Mouse (Mus musculus) kidney, adult 18-20 months (tissue): ENCODE results near the gene Slc35c2.

Source experiments
- DNase-seq: peaks from one replicate; pipeline ENCODE4 v3.0.0; 2021

Slc35c2 gene

DNA sequence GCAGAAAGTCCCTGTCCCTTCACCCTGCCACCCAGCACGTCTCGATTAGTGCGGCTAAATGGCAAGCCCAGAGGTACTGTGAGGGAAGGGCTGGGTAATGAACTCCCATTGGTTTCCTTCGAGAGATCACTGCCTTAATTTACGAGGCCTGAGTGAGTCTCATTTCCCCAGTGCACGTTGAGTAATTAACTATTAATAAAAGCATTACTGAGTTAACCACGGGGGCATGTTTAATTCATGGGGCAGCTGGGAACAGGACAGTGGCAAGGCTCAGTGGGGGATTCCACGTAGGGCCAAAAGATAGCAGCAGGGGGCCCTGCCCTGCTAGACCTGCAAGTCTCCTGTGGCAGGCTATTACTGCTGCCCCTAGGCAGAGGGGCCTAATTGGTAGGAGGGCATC lies 16.3 kb downstream of the Slc35c2 start:
- DNase-seq = no peak

DNA sequence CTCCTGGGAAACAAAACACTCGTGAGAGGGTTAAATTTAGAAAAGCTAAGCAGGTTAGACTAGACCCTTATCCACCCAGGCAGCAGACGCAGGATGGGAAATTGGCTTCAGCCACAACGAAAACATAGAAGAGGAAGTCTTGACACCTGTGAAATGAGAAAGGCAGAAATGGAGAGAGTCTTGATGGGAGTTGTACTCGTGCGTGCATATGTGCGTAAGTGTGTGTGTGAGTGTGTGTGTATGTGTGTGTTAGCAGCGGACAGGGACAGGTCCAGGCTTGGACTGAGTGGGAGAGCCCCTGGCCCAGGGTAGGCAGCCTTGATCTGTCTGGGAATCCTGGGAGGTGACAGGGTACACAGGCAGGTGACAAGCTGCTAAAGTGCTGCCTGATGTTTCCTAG lies 16.8 kb downstream of the Slc35c2 start:
- DNase-seq = no peak

DNA sequence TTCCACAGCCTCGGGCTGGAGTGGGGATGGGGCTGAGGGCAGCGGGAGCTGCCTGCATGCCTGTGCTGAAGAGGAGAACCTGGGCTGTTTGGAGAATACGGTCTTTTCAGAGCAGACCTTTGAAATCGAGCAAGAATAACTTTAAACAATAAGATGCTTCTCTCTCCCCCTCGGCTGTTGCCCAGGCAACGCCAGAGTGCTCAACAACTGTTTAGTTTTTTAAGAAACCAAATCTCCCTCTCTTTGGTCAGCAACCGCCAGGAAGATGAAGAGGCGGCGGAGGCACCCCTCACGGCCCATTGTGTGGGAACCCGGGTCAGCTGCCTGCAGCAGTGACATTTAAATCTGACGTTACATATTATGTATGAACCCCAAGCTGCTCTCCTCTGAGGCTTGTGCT lies 20.9 kb downstream of the Slc35c2 start:
- no peak for DNase-seq

DNA sequence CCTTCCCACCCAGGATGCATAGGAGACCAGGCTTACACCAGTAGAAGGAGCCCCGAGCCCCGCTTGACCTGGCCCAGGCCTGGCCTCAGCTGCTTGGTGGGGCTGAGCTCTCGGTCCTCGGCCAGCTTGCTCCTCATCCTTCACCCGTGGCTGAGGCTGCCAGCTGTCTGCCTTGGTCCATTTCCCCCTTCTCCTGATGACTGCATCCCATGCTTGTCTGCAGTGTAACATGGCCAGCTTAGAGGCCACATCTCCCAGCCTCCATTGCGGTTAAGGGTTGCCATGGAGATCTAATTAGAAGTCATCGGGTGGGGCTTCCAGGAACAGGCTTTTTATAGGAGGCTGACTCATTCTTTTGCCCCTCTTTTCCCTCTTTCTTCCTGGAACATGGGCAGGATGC lies 23.8 kb downstream of the Slc35c2 start:
- no peak for DNase-seq

DNA sequence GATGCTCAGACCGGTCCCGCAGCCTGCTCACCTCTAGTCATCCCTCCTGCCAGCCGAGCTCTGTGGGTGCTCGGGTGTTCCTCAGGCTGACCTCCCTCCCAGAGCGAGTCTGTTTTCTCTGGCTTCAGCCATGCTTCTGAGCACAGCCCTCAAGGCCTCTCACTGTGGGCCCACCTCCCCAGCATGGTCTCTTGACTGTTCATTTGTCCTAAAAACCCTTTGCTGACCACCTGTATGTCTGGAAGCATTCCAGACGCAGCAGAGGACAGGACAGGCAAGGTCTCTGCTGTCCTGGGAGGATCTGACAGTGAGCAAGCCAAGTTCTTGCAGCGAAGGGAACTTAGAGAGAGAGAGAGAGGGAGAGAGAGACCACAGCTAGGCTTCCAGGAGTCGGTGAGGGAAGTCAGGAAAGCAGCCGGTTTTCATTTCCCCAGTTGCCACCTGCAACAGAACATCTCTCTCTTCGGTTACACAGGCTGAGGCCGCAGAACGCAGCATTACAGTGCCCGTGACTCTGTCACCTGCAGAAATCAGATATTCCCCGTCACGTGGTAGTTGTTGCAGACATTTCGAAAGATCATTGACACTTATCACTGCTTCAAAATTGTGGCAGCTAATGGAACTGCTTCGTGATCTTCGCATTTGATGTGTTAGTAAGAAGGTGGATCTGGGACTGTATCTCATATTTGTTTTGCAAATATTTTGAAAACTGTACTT lies 25.2 kb downstream of the Slc35c2 start:
- DNase-seq = no peak

DNA sequence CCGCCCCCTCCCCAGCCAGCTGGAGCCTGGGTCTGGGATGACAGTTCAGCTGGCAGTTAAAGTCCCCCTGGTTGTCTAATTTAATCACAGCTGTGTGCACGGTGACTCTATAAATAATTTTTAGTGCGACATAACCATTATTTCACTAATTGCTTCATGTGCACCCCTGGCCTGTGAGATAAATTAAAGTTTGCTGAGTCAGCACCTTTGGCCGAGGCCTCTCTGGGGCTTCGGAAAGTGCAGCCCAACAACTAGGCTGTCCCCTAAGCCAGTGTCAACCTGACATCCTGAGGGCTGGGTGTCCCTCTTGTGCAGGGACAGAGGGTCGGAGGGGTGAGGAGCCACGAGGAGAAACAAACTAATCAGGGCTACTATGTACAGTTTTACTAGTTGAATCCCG lies 27.8 kb downstream of the Slc35c2 start:
- DNase-seq = no peak

DNA sequence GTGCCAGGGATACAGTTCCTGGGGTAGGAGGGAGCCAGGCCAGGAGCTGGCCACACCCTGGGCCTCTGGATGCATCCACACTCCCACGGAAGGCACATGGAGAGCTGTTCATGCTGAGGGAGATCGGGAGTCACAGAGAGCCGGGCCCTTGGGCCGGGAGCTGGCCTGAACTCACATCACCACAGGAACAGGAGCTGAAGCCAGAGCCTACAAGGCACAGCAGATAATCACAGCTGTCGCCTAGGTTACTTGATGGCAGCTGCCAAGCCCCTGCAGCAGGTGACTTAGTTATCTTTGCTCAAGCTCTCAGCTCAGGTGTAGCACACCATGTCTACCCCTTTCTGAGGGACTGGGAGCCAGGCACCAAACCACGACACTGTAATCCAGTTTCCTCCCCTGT lies 29.3 kb downstream of the Slc35c2 start:
- no peak for DNase-seq

DNA sequence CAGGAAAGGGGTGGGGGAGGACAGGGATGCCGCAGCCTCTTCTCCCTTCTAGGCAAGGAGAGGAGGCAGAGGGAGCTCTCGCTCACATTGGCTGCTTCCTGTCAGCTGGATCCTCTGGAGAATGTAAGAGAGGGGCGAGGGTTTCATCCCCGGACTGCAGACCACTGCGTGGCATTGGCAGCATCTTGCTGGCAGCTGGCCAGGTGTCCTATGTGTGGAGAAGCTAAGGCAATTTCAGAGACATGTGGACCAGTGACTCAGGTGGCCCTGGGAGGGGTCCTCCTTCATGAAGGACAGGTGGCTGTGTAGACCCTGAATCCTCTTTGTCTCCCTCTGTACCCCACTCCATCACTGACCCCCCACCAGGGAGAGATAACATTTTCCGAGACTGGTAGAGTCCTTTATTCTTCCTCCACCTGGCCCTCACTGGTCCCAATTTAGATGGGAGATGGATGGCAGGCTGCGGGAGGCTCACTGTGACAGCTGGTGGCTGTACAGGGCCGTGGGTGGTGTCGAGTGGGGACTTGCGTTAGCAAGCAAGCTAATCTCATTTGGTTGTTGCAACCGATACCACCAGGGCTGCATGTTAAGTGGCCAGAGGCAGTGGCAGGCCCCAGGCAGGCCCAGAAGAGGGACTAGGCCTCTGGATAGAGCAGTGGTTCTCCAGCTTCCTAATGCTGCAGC lies 30.4 kb downstream of the Slc35c2 start:
- no peak for DNase-seq

DNA sequence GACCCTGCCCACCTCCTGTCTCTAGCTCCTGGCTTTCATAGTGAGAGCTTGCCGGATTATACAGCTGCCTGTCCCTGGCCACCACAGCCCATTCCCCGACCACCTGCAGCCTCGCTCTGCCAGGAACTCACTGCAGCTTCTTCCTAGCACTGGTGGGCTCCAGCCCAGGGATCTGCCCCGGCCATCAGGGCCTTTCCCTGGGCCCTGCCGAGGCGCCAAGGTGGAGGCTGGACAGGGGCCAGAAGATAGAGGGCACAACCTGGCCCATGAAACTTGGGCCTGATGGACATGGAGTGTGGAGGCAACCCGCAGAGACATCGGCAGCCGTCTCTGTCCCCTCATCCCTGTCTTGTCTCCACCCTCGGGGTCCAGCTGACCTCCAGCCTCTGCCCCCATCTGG lies 31.5 kb downstream of the Slc35c2 start:
- no peak for DNase-seq

DNA sequence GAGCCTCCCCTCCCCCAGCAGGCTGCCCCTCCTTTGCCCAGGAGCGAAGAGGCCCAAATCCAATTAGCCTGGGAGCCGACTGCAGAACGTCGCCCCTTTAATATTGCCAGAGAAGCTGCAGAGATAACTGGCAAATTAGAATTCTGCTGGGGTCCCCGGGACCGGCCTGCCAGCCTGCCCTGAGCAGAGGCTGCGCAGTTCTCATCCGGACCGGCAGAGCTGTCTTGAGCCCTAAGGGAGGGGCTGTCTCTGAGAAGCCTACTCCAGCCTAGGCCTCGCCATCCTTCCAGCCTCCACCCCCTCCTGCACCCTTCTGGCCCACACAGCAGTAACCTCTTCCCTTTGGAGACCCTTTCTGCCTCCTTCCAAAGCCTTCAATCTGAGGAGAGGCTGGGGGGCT lies 33.8 kb downstream of the Slc35c2 start:
- no peak for DNase-seq

DNA sequence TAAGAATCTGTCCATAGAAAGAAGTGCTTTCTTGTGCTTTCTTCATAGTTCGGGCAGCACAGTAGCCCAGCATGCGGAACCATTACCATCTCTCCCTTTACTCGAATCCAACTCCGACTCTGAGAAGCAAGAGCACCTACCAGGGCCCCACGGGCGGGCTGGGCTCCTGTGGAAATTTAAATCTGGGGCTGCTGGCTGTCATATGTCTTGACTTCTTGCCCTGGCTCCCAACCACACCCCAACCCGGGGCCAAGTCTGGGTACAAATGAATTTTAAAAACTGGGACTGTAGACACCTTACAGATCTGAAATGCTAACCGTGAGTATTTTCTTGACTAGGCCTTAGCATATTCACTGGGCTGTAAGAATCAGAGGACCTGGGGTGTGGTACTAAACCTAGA lies 34.4 kb downstream of the Slc35c2 start:
- DNase-seq = no peak

DNA sequence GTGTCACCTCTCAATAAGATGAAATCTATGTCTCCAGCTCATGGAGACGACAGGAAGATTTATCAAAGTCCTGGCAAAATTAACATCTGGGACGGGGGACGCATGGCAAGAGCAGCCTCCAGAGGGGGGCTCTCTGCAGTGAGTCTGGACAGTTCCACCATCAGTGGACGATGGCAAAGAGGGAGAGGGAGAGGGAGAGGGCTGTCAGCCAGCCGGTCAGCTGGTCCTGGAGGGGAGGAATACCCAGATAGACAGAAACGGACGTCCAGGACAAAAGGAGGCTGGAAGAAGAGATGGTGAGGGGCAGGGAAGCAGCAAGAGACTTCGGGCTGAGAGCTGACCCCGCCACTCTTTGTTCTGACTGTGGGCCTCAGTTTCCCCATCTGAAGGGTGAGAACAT lies 34.9 kb downstream of the Slc35c2 start:
- no peak for DNase-seq

DNA sequence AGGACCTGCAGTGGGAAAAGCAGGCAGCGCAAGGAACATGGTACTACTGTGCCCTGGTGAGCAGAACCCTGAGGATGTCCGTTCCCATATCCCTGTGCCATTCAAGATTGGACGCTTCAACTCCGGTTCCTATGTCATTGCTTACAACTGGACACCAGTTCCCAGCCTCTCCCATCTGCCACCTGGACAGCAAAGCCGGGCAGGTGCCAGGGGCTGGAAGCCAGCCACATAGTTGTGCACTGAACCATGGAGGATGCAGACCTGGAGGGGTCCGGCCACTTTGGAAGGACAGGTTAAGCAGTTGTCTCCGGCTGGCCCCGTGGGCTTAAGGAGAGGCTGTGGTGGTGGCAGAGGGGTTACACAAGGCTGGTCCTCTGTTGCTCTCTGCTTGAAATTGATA lies 35.3 kb downstream of the Slc35c2 start:
- peak; percentile 70 for DNase-seq

DNA sequence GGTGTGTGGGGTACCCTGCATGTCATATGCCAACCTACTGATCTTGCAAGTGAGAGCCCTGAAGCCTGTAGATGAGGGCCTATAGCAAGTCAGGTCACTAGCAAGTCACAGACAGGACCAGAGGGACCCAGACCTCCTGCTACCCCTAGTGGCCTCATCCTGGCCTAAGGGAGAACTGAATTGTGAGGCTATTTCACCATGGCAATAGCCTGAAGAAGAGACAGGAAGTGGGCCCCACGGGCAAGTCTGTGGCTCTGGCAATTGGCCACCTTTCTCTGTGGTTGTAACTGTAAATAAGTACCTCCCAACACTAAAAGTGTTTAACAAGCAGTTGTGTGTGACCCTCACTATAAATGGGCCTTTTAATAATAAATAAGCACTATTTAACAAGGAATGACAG lies 36.8 kb downstream of the Slc35c2 start:
- DNase-seq = no peak

DNA sequence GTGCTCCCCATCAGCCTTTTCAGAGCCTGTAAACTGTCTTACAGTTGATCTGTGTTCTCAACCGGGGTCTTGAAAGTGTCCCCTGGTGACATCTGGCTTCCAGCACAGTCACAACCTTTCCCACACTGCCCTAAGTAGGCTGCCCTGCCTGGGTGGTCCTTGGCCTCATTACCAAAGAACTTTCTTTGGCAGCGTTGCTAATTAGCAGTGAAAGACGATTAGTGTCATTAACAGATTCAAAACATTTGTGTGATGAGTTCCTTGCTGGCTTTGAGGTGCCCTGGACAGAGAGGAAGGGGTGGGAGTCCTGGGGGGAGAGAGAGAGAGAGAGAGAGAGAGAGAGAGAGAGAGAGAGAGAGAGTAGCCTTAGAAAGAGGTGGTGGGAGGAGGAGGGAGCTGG lies 38.7 kb downstream of the Slc35c2 start:
- DNase-seq = no peak

DNA sequence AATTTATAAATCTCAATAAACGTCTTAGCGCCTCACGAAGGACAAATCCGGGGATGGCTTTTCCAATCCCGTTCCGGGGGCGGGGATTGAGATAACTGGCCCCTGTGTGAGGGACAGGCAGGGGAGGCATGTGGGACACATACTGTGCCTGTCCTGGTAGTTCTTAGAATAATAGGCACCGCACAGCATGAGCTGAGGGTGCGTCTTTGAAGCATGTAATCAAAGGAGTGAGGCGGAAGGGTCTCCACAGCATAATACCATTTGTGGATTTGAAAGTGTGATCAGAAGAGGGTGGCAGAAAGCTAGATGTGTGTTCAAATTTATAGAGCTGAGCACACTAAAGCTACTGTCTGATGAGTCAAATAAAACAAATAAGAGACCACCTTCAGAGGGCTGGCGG lies 41.3 kb downstream of the Slc35c2 start:
- DNase-seq = no peak

DNA sequence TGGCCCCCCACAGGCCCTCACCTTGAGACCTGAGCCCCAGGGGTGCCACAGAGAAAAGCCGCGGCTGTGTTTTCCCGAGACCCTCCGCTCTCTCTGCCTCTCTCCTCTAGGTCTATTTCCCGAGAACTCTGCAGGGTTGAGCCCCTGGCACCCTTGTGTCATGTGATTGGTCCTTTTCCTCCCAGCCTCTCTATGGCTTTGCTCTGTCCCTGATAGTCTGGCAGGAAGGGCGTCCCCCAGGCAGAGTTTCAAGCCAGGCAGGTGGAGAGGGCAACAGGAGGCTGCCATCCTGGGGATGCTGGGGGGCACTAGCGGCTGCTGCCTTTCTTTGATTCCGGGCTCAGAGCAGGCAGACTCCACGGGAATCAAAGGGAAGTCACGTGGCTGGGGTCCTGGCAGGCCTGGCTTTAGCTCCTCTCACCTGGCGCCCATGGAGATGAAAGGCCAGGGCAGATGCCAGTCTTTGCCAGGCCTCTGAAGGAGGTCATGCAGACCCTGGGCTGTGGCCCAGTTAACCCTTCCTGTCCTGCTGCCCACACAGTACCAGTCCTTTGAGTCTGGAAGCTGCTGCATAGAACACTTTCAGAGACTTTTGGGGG lies 44.4 kb downstream of the Slc35c2 start:
- no peak for DNase-seq

DNA sequence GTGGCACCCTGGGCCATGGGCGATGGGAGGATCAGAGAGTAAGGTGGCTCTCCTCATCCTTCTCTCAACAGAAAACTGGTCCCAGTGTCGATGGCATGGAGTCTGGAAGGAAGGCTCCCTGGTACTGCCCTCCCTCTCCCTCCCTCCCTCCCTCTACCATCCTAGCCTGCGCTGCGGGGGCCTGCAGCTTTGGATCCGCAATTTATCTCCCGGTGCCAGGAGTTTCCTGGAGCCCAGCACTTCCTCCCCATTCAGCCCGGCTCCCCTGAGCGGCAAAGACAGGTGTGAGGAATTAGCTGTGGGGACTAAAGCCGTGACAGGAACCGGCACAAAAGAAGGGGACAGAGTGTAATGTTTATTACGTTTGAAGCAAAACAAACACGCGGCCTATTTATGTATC lies 45.1 kb downstream of the Slc35c2 start:
- DNase-seq = no peak

DNA sequence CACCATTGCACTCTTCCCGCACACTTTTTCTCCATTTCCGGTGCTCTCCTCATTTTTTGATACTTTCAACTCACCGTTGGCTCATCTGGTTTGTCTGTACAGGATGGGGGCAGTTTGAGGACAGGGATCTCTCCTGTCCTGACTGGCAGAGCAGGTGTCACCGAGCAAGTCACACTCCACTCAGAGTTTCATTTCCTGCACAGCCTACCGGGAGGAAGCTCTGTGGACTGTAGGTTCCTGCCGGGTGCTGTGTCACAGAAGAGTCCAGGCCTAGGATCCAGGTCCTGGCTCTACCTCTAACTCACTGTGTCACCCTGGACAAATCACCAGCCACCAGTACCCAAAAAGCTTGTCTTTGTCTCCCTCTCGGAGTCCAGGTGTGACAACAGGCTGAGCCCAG lies 45.9 kb downstream of the Slc35c2 start:
- no peak for DNase-seq

DNA sequence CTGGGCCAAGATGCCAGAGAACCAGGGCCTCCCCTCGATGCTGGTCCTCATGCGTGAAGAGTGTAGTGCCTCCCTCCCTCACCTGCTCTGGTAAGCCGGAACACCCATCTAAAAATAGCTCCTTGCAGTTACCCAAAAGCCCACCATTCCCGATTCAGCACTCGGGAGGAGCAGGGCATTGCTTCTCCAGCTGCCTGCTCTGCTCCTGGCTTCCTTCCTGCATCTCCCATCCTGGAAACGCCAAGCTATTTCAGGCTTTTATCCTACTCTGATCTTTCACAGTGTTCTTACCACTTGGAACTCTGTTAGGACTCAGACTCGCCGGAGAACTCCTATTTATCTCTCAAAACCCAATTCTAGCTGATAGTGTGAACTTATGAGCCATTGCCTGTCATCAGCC lies 47.3 kb downstream of the Slc35c2 start:
- no peak for DNase-seq

DNA sequence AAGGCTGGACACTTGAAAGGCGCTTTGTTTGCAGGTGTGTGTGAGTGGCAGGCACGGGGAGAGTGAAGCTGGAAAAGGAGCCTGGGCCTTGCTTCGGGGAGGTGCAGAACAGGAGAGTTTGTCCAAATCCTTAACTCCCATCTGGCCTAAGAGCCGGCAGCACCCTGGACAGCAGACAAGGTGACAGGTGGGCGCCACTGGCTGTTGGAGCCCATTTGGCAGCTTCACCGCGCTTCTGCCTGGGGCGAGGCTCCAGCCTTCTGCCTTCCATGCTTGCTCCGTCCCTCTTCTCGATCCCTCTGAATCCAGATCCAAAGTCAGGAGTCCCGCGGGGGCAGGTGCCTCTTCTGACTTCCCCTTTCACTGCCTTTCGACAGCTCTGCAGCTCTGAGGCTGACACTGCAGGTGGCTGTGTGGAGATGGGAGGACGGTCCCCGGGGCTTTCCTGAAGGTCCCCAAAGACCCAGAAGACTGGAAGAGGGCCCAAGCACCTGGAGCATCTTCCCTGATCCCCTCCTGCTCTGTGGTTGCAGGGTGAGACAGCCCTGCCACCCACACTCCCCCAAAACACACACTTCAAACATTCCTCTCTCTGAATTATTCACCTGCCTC lies 48.0 kb downstream of the Slc35c2 start:
- no peak for DNase-seq

DNA sequence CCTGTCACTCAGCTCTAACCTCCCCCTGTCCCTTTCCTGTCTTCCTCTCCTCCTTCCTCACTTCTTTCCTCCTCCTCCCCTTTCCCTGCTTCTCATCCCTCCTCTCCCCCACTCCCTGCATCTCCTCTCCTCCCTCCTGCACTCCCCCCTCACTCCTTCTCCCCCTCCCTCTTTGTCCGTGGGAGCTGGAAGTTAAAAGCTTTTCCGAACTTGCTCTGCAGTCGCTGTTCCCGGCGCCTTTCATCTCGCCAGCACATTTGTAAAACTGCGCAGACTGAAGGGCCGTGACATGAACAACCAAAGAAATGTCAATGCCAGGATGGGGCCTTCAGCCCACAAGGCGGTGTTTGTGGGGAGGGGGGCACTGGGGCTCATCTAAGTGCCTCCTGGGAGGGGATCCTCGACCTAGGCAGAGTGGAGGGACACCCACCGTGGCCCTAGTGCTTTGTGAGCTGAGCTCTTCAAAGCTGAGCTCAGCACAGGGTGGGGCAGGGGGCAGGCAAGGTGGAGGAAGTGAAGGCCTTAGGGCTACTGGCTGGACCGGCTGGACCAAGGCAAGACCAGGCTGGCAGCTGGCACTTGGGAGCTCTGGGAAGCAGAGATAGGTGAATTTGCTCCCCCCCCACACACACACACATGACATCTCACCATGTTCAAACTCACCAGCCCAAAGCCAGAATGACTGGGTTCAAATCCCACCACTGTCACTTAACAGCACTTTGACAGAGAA lies 49.1 kb downstream of the Slc35c2 start:
- DNase-seq = no peak

DNA sequence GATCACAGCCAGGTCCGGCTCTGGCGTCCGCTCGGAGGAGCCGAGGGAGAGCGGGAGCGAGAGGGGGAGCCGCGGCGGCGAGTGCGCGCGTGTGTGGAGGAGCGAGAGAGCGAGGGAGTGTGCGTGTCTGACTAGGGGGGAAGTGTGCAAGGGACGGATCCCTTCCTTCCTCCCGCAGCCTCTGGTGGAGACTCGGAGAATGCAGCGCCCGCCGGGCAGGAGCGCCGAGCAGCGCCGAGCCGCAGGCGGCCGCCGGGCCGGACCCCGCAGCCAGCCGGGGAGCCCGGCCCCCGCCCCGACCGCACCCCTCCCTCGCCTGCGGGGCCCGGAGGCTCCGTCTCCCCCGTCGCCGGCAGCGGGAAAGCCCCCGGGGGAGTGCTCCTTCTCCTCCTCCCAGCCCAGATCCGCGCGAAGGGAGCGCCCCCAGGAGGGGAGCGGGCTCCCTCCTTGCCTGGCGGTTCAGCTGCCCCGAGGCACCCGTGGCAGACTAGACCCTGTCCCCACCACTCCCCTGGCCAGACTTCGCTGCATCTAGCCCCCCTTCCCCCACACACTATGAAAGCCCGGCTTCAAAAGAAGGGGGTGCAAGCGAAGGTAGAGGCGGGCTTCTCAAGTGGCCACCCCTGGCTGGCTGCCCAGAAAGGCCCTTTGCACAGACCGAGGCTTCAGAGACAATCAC lies 52.9 kb downstream of the Slc35c2 start, which contains the start of gene Cdh22:
Gene Cdh22, minus strand, starts transcription at position 241 of the 679 bp plus-strand sequence.
- peak; percentile 24 for DNase-seq
